Mouse (Mus musculus): ENCODE results near the gene Orc2. TPM values are rescaled to one million over a fixed set of nuclear protein-coding genes. Genes with fewer than 3 reads are reported as not detected.
A peak's percentile ranks its signal among the peaks of the same experiment; 100 is the strongest.

Gene Orc2
- polyA plus RNA-seq, 1 experiment from 2014 or later: 33.3 TPM

DNA sequence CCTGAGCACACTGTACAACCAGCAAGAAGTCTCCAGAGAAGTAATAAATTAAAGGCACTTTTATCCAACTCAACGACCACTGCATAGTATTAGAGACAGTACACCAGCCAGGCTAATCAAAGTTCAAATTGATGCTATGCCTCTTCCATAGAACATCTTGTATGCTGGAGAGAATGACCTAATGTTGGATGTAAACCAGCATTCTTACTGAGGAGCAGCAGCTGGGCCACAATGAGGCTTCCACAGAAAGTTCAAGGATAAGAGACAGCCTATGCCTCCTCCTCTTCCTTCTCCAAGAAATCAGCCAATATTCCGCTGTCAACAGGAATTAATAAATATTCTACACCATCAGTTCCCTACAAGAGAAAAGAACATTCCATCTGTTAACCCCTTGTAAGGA lies 41.0 kb downstream of the Orc2 start:
- H3K9me3 ChIP-seq (replicated peaks): no peaks in the 10 kb centered on the region

DNA sequence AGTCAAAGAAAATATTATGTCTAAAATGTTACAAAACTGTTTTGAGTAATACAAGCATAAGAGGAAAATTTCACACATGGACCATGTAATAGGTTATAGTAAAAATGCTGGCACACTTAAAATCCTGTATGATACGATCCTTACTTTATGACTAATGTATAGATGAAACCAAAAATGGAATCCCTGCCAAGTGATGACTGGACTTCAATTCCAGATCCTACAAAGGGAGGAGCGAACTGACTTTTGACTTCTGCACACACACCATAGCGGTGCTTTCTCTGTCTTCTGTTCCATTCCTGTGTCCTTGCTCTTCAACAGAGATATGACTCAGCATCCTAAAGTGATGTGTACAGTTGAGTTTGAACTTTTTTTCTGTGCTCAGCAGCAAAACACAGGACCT lies 44.3 kb downstream of the Orc2 start:
- no peak for ATAC-seq (replicated peaks; ENCODE audit: low FRiP score)
- 95% methylated on average over 3 of the region's 3 CpGs for WGBS
- no peak overlapping the region for H3K27ac ChIP-seq
- H3K9ac ChIP-seq: no peak overlapping the region
- no peak overlapping the region for H3K4me2 ChIP-seq
- peaks cover 100% of the 10 kb centered on the region for H3K36me3 ChIP-seq
- H3K27me3 ChIP-seq: no peaks in the 10 kb centered on the region
- H3K9me3 ChIP-seq (replicated peaks): no peaks in the 10 kb centered on the region
- H3K4me1 ChIP-seq: no peaks in the 10 kb centered on the region
- H3K4me3 ChIP-seq (replicated peaks): no peak overlapping the region

More for the DNA sequence above, 41.0 kb downstream of the Orc2 start:
- no peak for ATAC-seq (replicated peaks; ENCODE audit: low FRiP score)
- peaks cover 86% of the 10 kb centered on the region for H3K36me3 ChIP-seq
- no peaks in the 10 kb centered on the region for H3K4me1 ChIP-seq
- H3K4me2 ChIP-seq: no peak overlapping the region
- no peak overlapping the region for H3K4me3 ChIP-seq (replicated peaks)
- no peak overlapping the region for H3K27ac ChIP-seq
- 63% methylated on average over 2 of the region's 2 CpGs for WGBS
- H3K9ac ChIP-seq: no peak overlapping the region
- H3K27me3 ChIP-seq: no peaks in the 10 kb centered on the region

DNA sequence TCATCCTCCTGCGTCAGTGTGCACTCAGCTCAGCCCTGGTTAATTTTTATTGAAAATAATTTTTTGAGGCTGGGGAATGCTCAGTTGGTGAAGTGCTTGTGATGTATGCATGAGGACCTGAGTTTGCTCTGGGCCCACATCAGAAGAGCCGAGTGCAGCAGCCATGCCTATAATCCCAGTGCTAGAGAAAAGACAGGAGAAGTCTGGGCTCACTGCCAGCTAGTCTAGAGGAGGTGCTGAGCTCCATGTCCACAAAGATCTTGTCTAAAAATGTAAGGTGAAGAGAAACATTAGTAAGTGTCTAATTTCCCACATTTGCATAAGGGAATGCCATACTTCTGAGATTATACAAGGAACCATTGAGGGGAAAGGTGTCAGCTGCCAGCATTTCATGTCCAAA lies 46.0 kb downstream of the Orc2 start:
- peaks cover 100% of the 10 kb centered on the region for H3K36me3 ChIP-seq
- no peaks in the 10 kb centered on the region for H3K27me3 ChIP-seq
- 82% methylated on average over 2 of the region's 2 CpGs for WGBS
- H3K4me1 ChIP-seq: no peaks in the 10 kb centered on the region
- H3K4me3 ChIP-seq (replicated peaks): no peak overlapping the region
- no peak for ATAC-seq (replicated peaks; ENCODE audit: low FRiP score)
- no peak overlapping the region for H3K9ac ChIP-seq
- H3K27ac ChIP-seq: no peak overlapping the region
- no peak overlapping the region for H3K4me2 ChIP-seq
- H3K9me3 ChIP-seq (replicated peaks): no peaks in the 10 kb centered on the region

DNA sequence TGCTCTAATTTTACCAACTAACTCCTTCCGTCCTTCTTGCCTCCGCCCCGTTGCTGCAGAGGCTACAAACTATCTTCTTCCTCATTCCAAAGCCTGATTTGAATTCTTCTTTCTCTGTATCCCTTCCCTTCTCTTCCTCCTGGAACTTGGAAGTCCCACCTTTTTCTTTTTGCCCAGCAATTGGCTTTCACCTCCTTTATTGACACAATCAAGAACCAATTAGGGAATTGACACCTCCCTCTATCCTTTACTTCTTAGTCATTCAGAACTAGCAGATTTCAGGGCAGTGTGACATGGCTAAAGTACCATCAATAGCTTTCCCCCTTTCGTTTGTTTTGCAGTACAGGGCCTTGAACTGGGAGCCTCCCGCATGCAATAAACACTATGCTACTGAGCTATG lies 46.7 kb downstream of the Orc2 start:
- WGBS: 75% methylated on average over 5 of the region's 5 CpGs
- no peak overlapping the region for H3K4me2 ChIP-seq
- no peak overlapping the region for H3K27ac ChIP-seq
- no peaks in the 10 kb centered on the region for H3K27me3 ChIP-seq
- H3K36me3 ChIP-seq: peaks cover 100% of the 10 kb centered on the region
- no peak for ATAC-seq (replicated peaks; ENCODE audit: low FRiP score)
- H3K4me1 ChIP-seq: no peaks in the 10 kb centered on the region
- no peak overlapping the region for H3K4me3 ChIP-seq (replicated peaks)
- H3K9ac ChIP-seq: no peak overlapping the region
- no peaks in the 10 kb centered on the region for H3K9me3 ChIP-seq (replicated peaks)

DNA sequence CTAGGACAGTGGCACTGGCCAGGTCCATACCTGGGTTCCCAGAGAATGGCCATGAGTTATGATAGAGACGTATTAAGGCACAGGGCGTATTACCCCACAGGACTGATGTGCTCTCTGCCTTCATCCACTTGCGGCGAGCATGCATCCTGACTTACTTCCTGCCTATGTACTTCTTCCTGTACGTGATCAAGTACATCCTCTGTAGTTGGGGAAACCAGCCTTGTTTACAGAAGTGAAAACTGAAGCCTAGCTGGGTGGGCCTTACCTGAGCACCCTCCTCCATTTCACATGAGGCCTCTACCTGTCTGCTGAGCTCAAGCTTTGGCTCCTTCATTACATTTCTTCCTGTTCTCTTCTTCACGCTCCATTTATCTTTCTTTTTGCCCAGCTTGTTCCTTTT lies 50.6 kb downstream of the Orc2 start:
- peaks cover 94% of the 10 kb centered on the region for H3K36me3 ChIP-seq
- 83% methylated on average over 6 of the region's 6 CpGs for WGBS
- H3K4me2 ChIP-seq: no peak overlapping the region
- H3K9me3 ChIP-seq (replicated peaks): no peaks in the 10 kb centered on the region
- no peaks in the 10 kb centered on the region for H3K4me1 ChIP-seq
- H3K27ac ChIP-seq: no peak overlapping the region
- ATAC-seq (replicated peaks; ENCODE audit: low FRiP score): no peak
- H3K4me3 ChIP-seq (replicated peaks): no peak overlapping the region
- H3K9ac ChIP-seq: no peak overlapping the region
- no peaks in the 10 kb centered on the region for H3K27me3 ChIP-seq

DNA sequence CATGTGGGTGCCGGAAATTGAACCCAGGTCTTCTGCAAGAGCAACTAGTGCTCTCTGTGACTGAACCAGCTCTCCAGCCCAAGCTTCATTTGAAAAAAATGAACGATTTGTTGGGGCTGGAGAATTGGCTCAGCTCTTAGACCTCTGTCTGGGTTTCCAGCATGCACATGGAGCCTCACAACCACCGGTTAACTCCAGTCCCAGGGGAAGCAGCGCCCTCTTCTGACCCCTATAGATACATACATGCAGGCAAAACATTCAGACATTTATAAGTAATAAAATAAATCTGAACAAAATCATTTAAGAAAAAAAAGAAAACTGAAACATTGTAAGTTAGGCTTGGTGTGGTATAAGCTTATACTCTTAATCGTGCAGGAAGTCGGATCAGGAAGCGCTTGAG lies 56.5 kb downstream of the Orc2 start:
- no peaks in the 10 kb centered on the region for H3K27me3 ChIP-seq
- ATAC-seq (replicated peaks; ENCODE audit: low FRiP score): no peak
- no peak overlapping the region for H3K9ac ChIP-seq
- no peak overlapping the region for H3K4me3 ChIP-seq (replicated peaks)
- H3K4me1 ChIP-seq: peaks cover 26% of the 10 kb centered on the region
- no peaks in the 10 kb centered on the region for H3K9me3 ChIP-seq (replicated peaks)
- H3K36me3 ChIP-seq: peaks cover 52% of the 10 kb centered on the region
- no peak overlapping the region for H3K4me2 ChIP-seq
- WGBS: 83% methylated on average over 7 of the region's 7 CpGs
- no peak overlapping the region for H3K27ac ChIP-seq

DNA sequence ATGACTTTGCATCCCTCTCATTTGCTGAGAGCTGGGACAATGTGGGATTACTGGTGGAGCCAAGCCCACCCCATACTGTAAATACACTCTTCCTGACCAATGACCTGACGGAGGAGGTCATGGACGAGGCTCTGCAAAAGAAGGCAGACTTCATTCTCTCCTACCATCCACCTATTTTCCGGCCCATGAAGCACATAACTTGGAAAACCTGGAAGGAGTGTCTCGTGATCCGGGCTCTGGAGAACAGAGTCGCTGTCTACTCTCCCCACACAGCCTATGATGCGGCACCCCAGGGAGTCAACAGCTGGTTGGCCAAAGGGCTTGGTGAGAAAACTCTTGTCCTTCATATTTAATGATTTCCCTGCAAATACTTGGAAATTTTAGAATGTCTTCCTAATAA lies 57.1 kb downstream of the Orc2 start:
- Histone ChIP-seq H3K36me3 (peaks cover 46% of the 10 kb centered on the region), H3K27ac (no peak overlapping the region), H3K9me3 (replicated peaks) (no peaks in the 10 kb centered on the region), H3K27me3 (no peaks in the 10 kb centered on the region), H3K4me2 (no peak overlapping the region), H3K4me1 (peaks cover 26% of the 10 kb centered on the region), H3K9ac (no peak overlapping the region), H3K4me3 (replicated peaks) (no peak overlapping the region)
- WGBS: 78% methylated on average over 7 of the region's 7 CpGs
- no peak for ATAC-seq (replicated peaks; ENCODE audit: low FRiP score)

DNA sequence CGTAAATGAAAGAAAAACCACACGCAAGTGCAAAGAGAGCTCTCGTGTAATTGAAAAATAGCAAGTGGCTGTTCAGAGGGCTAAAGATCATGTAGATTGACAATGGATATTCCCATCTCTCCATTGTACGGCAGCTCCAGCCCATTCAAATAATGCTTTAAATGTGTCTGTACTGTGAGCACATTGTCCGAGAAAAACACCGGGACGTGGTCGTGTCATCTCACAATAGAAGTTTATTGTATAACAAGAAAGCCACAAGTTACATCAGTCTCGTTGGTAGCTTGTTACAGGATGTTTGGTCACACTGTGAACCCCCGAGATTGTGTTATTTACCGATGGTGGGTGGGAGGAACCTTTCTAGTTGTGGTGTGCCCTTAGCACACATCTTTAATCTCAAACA lies 59.0 kb downstream of the Orc2 start:
- no peaks in the 10 kb centered on the region for H3K9me3 ChIP-seq (replicated peaks)
- 6% methylated on average over 11 of the region's 11 CpGs for WGBS
- H3K4me3 ChIP-seq (replicated peaks): peak overlapping the region; percentile 62
- peak overlapping the region; percentile 72 for H3K9ac ChIP-seq
- no peaks in the 10 kb centered on the region for H3K27me3 ChIP-seq
- peaks cover 46% of the 10 kb centered on the region for H3K36me3 ChIP-seq
- ATAC-seq (replicated peaks; ENCODE audit: low FRiP score): no peak
- H3K27ac ChIP-seq: peak overlapping the region; percentile 94
- H3K4me1 ChIP-seq: peaks cover 26% of the 10 kb centered on the region
- peak overlapping the region; percentile 75 for H3K4me2 ChIP-seq

DNA sequence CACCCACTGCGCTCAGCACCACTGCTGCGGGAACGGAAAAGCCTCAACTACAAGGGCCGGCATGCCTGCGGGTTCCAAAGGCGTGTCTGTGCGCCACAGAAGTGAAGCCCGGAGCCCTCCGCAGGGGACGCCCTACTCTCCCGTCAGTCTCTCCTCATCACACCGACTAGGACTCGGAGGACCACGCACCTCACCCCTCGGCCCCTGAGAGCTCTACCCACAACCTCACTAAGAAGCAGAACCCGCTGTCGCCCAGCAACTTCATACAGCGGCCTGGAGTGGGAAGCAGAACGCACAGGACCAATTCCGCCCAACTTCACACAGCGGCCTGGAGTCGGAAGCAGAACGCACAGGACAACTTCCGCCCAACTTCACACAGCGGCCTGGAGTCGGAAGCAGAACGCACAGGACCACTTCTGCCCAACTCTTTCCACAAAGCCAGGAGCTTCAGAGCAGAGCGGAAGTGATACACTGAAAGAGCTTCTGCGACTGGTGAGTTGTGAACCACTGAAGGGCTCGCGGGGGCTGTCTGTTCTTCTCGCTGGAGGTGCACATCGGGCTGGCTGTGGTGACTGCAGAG lies 59.7 kb downstream of the Orc2 start, which contains the start of the genes Nif3l1 and Ppil3:
TSS of gene Nif3l1 (plus strand) at position 9 of the 580 bp plus-strand sequence.
TSS of gene Ppil3 (minus strand) at position 344 of the 580 bp plus-strand sequence.
- peak within 1 kb of the TSS; percentile 94 for H3K27ac ChIP-seq
- H3K4me1 ChIP-seq: peaks cover 26% of the 10 kb centered on the region
- H3K27me3 ChIP-seq: no peaks in the 10 kb centered on the region
- peaks cover 46% of the 10 kb centered on the region for H3K36me3 ChIP-seq
- no peaks in the 10 kb centered on the region for H3K9me3 ChIP-seq (replicated peaks)
- 0% methylated on average over 33 of the region's 33 CpGs for WGBS
- H3K4me3 ChIP-seq (replicated peaks): peak within 1 kb of the TSS; percentile 62
- ATAC-seq (replicated peaks; ENCODE audit: low FRiP score): peak; percentile 97
- peak within 1 kb of the TSS; percentile 75 for H3K4me2 ChIP-seq
- peak within 1 kb of the TSS; percentile 72 for H3K9ac ChIP-seq

DNA sequence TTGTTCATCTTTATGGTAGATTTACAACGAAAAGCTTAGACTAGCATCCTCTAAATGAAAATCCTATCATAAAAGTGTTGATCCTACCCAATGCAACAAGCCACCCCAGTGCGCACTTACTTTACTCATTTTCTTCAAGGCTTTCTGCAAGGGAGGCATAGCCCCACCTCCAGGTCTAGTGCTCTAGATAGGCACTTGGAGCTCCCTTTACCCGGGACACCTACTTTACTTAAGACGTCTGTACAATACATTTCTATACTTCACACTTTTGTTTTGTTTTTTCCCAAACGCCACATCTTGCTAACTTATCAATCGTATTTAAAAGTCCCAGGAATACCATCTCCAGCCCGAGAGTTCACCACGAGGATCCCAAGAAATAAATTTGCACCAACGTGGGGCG lies 60.2 kb downstream of the Orc2 start:
- peak overlapping the region; percentile 94 for H3K27ac ChIP-seq
- peak overlapping the region; percentile 62 for H3K4me3 ChIP-seq (replicated peaks)
- H3K9ac ChIP-seq: peak overlapping the region; percentile 72
- H3K27me3 ChIP-seq: no peaks in the 10 kb centered on the region
- peak; percentile 19; the same call in 1 of the 2 replicates for ATAC-seq (replicated peaks; ENCODE audit: low FRiP score)
- H3K36me3 ChIP-seq: peaks cover 49% of the 10 kb centered on the region
- H3K4me1 ChIP-seq: peaks cover 26% of the 10 kb centered on the region
- peak overlapping the region; percentile 75 for H3K4me2 ChIP-seq
- 9% methylated on average over 10 of the region's 10 CpGs for WGBS
- H3K9me3 ChIP-seq (replicated peaks): no peaks in the 10 kb centered on the region

DNA sequence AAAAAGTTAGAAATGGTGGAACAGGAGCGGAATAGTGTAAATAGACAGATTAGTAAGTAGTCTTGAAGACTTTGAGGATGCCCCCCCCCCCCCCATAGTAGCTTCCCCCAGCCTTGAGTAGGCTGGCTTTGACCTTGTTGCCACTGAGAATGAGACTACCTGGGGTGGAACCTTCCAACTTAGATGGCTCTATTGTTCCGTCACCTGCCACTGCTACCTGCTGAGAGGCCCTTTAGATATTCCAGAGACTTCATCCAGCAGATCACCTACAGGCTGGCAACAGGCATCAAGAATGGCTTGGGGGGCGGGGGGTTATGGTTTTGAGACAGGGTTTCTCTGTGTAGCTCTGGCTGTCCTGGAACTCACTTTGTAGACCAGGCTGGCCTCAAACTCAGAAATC lies 80.4 kb downstream of the Orc2 start:
- no peaks in the 10 kb centered on the region for H3K27me3 ChIP-seq
- H3K9me3 ChIP-seq (replicated peaks): no peaks in the 10 kb centered on the region
- H3K27ac ChIP-seq: no peak overlapping the region
- H3K4me3 ChIP-seq (replicated peaks): 0 out of 2 replicates have a peak overlapping the region, but pooled peaks have one; percentile 89
- no peak overlapping the region for H3K9ac ChIP-seq
- H3K36me3 ChIP-seq: peaks cover 17% of the 10 kb centered on the region
- ATAC-seq (replicated peaks; ENCODE audit: low FRiP score): no peak
- H3K4me2 ChIP-seq: no peak overlapping the region
- WGBS: 88% methylated on average over 3 of the region's 3 CpGs
- peaks cover 22% of the 10 kb centered on the region for H3K4me1 ChIP-seq

DNA sequence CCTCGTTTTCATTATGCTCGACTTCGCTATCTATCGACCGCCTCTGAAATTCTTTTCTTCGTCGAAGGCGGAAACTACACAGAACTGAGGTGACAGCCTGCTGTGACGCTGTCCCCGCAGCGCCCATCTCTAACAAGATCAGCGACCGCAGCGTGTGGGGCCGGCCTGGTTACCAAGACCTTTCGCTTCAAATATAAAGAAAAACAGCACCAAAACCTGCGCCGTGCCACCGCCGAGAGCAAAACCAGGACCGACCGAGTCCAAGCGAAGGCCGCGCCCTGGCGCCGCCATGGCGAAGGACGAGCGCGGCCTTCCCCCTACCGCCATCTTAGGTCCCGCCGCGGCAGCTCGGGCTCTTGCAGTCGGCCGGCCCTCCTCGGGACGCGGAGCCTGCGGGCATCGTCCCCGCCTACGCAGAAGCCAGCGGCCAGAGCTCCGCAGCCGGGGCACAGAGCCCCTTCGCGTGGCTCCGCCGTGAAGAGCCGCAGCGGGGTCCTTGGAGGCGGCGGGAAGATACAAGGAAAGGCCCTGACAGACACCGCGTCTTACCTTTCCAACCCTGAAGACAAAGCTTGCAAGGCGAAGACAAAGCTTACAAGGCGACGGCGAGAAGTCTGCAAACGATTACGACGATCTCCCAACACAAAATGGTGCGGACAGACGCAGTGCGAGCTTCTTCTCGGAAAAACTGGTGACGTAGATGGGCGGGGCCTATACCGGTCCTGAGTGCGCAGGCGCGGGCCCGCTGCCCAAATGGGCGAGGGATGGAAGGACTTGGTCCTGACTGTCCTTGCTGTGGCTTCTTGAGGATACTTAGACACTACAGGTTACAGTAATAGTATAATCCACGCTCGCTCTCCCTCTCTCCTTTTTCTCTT lies 81.3 kb downstream of the Orc2 start, which contains the start of gene Clk1:
TSS of gene Clk1 (minus strand) at position 696 of the 878 bp plus-strand sequence.
- peak; percentile 97 for ATAC-seq (replicated peaks; ENCODE audit: low FRiP score)
- H3K4me2 ChIP-seq: peak within 1 kb of the TSS; percentile 72
- H3K4me3 ChIP-seq (replicated peaks): peak within 1 kb of the TSS; percentile 89
- no peaks in the 10 kb centered on the region for H3K27me3 ChIP-seq
- WGBS: under 1% methylated on average over 79 of the region's 79 CpGs
- peak within 1 kb of the TSS; percentile 98 for H3K27ac ChIP-seq
- no peaks in the 10 kb centered on the region for H3K9me3 ChIP-seq (replicated peaks)
- H3K36me3 ChIP-seq: peaks cover 26% of the 10 kb centered on the region
- peak within 1 kb of the TSS; percentile 99 for H3K9ac ChIP-seq
- H3K4me1 ChIP-seq: peaks cover 26% of the 10 kb centered on the region
